Mouse (Mus musculus) heart, embryonic 14.5 days (tissue): Measurements from ENCODE around the gene Fryl. TPM values are rescaled to one million over a fixed set of nuclear protein-coding genes. Genes with fewer than 3 reads are reported as not detected.

Experiments used
- ATAC-seq: fragments of 200-750 bp; cut with Nextera tagmentation; 2 replicates; pipeline ENCODE4 v1.8.0; 2017; ENCODE audit warnings: low read depth, moderate TSS enrichment; ENCODE audit not compliant: insufficient number of reproducible peaks, insufficient read depth, low FRiP score
- H3K27ac ChIP-seq, 2 experiments: fragments of 200-500 bp in 1 of 2; fragments of 300-500 bp in 1 of 2; sonication (generic) in 1 of 2; replicated peaks in 1 of 2; 2 replicates each; pipeline ENCODE4 v1.5.1; 2012 to 2014; ENCODE audit warnings: low read depth in 2 of 2, low read length in 2 of 2, control low read depth in 1 of 2, mild to moderate bottlenecking in 1 of 2, mixed read lengths in 1 of 2; ENCODE audit not compliant: control insufficient read depth in 1 of 2, insufficient read depth in 1 of 2
- H3K27me3 ChIP-seq: fragments of 300-500 bp; sonication (generic); 2 replicates; pipeline ENCODE4 v1.6.1; 2014; ENCODE audit warnings: mild to moderate bottlenecking, low read length, control low read depth; ENCODE audit not compliant: control insufficient read depth, insufficient read depth
- H3K36me3 ChIP-seq: fragments of 300-500 bp; sonication (generic); 2 replicates; pipeline ENCODE4 v1.6.1; 2014; ENCODE audit warnings: mild to moderate bottlenecking, control low read depth, low read length, mixed read lengths; ENCODE audit not compliant: control insufficient read depth, insufficient read depth
- H3K4me1 ChIP-seq, 2 experiments: fragments of 200-500 bp in 1 of 2; fragments of 300-500 bp in 1 of 2; sonication (generic) in 1 of 2; 2 replicates each; pipeline ENCODE4 v1.6.1; 2012 to 2014; ENCODE audit warnings: low read length in 2 of 2, control low read depth in 1 of 2, mixed read lengths in 1 of 2; ENCODE audit not compliant: control insufficient read depth in 2 of 2, insufficient read depth in 2 of 2
- H3K4me2 ChIP-seq: fragments of 300-500 bp; sonication (generic); 2 replicates; pipeline ENCODE4 v1.6.1; 2014; ENCODE audit warnings: mild to moderate bottlenecking, low read length
- H3K4me3 ChIP-seq, 2 experiments: fragments of 200-500 bp in 1 of 2; fragments of 300-500 bp in 1 of 2; sonication (generic) in 1 of 2; 2 replicates each; pipeline ENCODE4 v1.5.1; 2012 to 2014; ENCODE audit warnings: low read length in 2 of 2, mild to moderate bottlenecking in 2 of 2, control low read depth in 1 of 2, low read depth in 1 of 2, moderate library complexity in 1 of 2; ENCODE audit not compliant: control insufficient read depth in 1 of 2, insufficient read depth in 1 of 2
- H3K9ac ChIP-seq: fragments of 300-500 bp; sonication (generic); 2 replicates; pipeline ENCODE4 v1.6.1; 2014; ENCODE audit warnings: mild to moderate bottlenecking, low read length
- H3K9me3 ChIP-seq: fragments of 300-500 bp; sonication (generic); 2 replicates; pipeline ENCODE4 v1.6.1; 2016; ENCODE audit warnings: low read length, control low read depth; ENCODE audit not compliant: control insufficient read depth
- WGBS: fragments of 180-500 bp; shearing (Covaris S2); extraction: QIAGEN DNeasy Blood & Tissue Kit; methylation state at CpG from one replicate; pipeline ENCODE4 v1.1.7; 2014; 5-methylcytosine and 5-hydroxymethylcytosine counted together
- polyA plus RNA-seq: library from polyadenylated mRNA; unstranded; fragments of >200 nt; fragmentation: Nextera tagmentation; extraction: Ambion mirVana; gene quantifications from 2 replicates; pipeline ENCODE4 v1.2.1, GENCODE M21; 2014

Gene Fryl
- polyA plus RNA-seq, 1 experiment from 2014 or later: 35.0 TPM

GRCm38 (mm10) chr5:73202498-73202897 lies 53.9 kb downstream of the Fryl start:
- Histone ChIP-seq H3K9ac (no peak overlapping the region), H3K36me3 (0 out of 2 replicates have a peak, but pooled peaks cover 5% of the 10 kb centered on the region), H3K4me3 (no peak overlapping the region), H3K4me2 (no peak overlapping the region), H3K9me3 (no peaks in the 10 kb centered on the region), H3K4me1 (peaks cover 18 to 44% of the 10 kb centered on the region in 2 experiments), H3K27me3 (no peaks in the 10 kb centered on the region), H3K27ac (no peak overlapping the region)
- WGBS: 91% methylated on average over 6 of the region's 6 CpGs
- ATAC-seq: no peak

GRCm38 (mm10) chr5:73202077-73202476 lies 54.3 kb downstream of the Fryl start:
- Histone ChIP-seq H3K36me3 (0 out of 2 replicates have a peak, but pooled peaks cover 5% of the 10 kb centered on the region), H3K27ac (no peak overlapping the region), H3K4me2 (no peak overlapping the region), H3K27me3 (no peaks in the 10 kb centered on the region), H3K4me1 (peaks cover 18 to 41% of the 10 kb centered on the region in 2 experiments), H3K4me3 (no peak overlapping the region), H3K9ac (no peak overlapping the region), H3K9me3 (no peaks in the 10 kb centered on the region)
- no peak for ATAC-seq
- WGBS: 87% methylated on average over 8 of the region's 8 CpGs

GRCm38 (mm10) chr5:73200387-73201384 lies 55.7 kb downstream of the Fryl start:
- Histone ChIP-seq H3K9me3 (no peaks in the 10 kb centered on the region), H3K4me3 (no peak overlapping the region), H3K9ac (no peak overlapping the region), H3K4me1 (peaks cover 12 to 28% of the 10 kb centered on the region in 2 experiments), H3K27ac (peak overlapping the region; percentile 21 to 37), H3K4me2 (0 out of 2 replicates have a peak overlapping the region, but pooled peaks have one; percentile 3), H3K36me3 (0 out of 2 replicates have a peak, but pooled peaks cover 5% of the 10 kb centered on the region), H3K27me3 (no peaks in the 10 kb centered on the region)
- ATAC-seq: no peak
- WGBS: 33% methylated on average over 16 of the region's 16 CpGs

- no peaks in the 10 kb centered on the region for H3K27me3 ChIP-seq
- no peak overlapping the region for H3K4me3 ChIP-seq
- no peak overlapping the region for H3K4me2 ChIP-seq
- H3K9me3 ChIP-seq: no peaks in the 10 kb centered on the region
- 0 out of 2 replicates have a peak, but pooled peaks cover 5% of the 10 kb centered on the region for H3K36me3 ChIP-seq
- no peak overlapping the region for H3K9ac ChIP-seq
- ATAC-seq: no peak
- 79% methylated on average over 2 of the region's 2 CpGs for WGBS
- no peak overlapping the region for H3K27ac ChIP-seq
- peaks cover 10 to 18% of the 10 kb centered on the region in 2 experiments for H3K4me1 ChIP-seq
Measured at GRCm38 (mm10) chr5:73199586-73199985, 56.8 kb downstream of the Fryl start.

GRCm38 (mm10) chr5:73198690-73199089 lies 57.7 kb downstream of the Fryl start:
- WGBS: 88% methylated on average over 5 of the region's 5 CpGs
- Histone ChIP-seq H3K27me3 (no peaks in the 10 kb centered on the region), H3K36me3 (no peaks in the 10 kb centered on the region), H3K27ac (no peak overlapping the region), H3K4me1 (peaks cover 18 to 27% of the 10 kb centered on the region in 2 experiments), H3K4me3 (no peak overlapping the region), H3K9ac (no peak overlapping the region), H3K4me2 (no peak overlapping the region), H3K9me3 (no peaks in the 10 kb centered on the region)
- ATAC-seq: no peak

- 0 out of 2 replicates have a peak, but pooled peaks cover 1% of the 10 kb centered on the region for H3K36me3 ChIP-seq
- H3K9ac ChIP-seq: no peak overlapping the region
- H3K4me3 ChIP-seq: no peak overlapping the region
- H3K9me3 ChIP-seq: no peaks in the 10 kb centered on the region
- ATAC-seq: no peak
- WGBS: 77% methylated on average over 7 of the region's 7 CpGs
- H3K4me2 ChIP-seq: no peak overlapping the region
- H3K4me1 ChIP-seq: peaks cover 24 to 36% of the 10 kb centered on the region in 2 experiments
- no peak overlapping the region for H3K27ac ChIP-seq
- no peaks in the 10 kb centered on the region for H3K27me3 ChIP-seq
Measured at GRCm38 (mm10) chr5:73197796-73198195, 58.6 kb downstream of the Fryl start.

GRCm38 (mm10) chr5:73194740-73195139 lies 61.7 kb downstream of the Fryl start:
- no peak overlapping the region for H3K9ac ChIP-seq
- peak overlapping the region in 1 of 2 experiments; percentile 74; a peak in 2 of 4 replicates for H3K27ac ChIP-seq
- H3K9me3 ChIP-seq: no peaks in the 10 kb centered on the region
- no peak for ATAC-seq
- H3K4me2 ChIP-seq: no peak overlapping the region
- 0 out of 2 replicates have a peak, but pooled peaks cover 3% of the 10 kb centered on the region for H3K36me3 ChIP-seq
- H3K4me3 ChIP-seq: no peak overlapping the region
- H3K27me3 ChIP-seq: no peaks in the 10 kb centered on the region
- WGBS: 95% methylated on average over 14 of the region's 14 CpGs
- H3K4me1 ChIP-seq: peaks cover 21 to 26% of the 10 kb centered on the region in 2 experiments
